ENCODE assay signal across 7 mouse cellular contexts in the genomic region with DNA sequence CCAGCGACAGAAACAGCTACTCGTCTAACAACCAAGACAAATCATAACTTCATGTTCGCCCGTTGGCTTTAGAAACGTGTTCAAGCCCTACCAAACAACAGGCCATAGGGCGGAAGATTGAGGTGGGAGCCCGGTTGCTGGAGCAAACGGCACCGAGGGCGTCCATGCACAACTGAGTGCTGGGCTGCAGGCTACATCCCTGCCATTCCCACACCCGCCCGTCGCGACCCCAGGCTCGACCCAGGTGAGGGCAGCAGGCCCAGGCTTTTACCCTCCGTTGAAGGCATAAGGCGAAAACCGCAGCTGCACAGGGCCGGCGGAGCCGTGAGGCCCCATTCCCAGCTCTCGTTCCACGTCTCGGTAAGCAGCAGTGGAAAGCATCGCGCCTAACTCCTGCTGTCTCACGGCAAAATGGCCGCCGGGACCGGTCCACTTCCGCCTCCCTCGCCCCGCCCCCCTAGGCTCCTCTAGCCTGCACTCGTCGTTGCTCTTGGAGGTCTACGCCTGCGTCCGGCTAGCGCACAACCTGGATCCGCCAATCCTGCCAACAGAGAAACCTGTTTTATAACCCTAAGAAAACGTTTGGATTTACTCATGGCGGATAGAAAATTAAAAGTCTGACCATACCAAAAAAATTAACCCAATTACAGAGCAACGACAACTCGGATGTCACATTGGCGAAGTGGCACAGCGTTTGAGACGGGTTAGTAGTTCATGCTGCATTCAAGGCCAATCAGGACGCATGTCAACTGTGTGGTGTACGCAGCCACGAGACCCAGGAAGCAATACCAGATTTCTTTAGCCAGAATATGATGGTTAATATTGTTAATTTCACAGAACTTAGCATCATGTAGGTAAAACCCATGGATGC. TPM values are rescaled to one million over a fixed set of nuclear protein-coding genes. Genes with fewer than 3 reads are reported as not detected.
DNase-seq lines count a peak whose midpoint lies in the region; ATAC-seq lines count a peak whose summit lies in the region.

No protein-coding gene starts in this region.

- under 1% methylated on average over 50 of the region's 50 CpGs for WGBS in intestine, embryonic 16.5 days
- WGBS in midbrain, embryonic 11.5 days, result under 1% methylated on average over 50 of the region's 50 CpGs

- peak; percentile 96 for DNase-seq in adrenal gland, adult 2 months
- peak; percentile 87 for DNase-seq in embryo, embryonic 11.5 days (ENCODE audit: low read depth, low spot score)
- peak; percentile 89 to 91 for DNase-seq in gastrocnemius, postnatal 36 days
- peak; percentile 95 to 96 for DNase-seq in left cerebral cortex, postnatal 36 days (ENCODE audit: low spot score in 2 of 2)
- DNase-seq in midbrain, embryonic 11.5 days (ENCODE audit: low spot score, missing footprints), result peak; percentile 98
- DNase-seq in skeletal muscle tissue, adult 2 months (ENCODE audit: low read depth, low spot score), result peak; percentile 87

- H3K36me3 ChIP-seq in intestine, embryonic 16.5 days (ENCODE audit: control insufficient read depth, insufficient read depth, low read length), result no peaks in the 10 kb centered on the region
- H3K36me3 ChIP-seq in midbrain, embryonic 11.5 days (ENCODE audit: control insufficient read depth, insufficient read depth, low read length), result peaks cover under 1% of the 10 kb centered on the region; the same call in 1 of the 2 replicates

- peak overlapping the region; percentile 97 for H3K27ac ChIP-seq in intestine, embryonic 16.5 days (ENCODE audit: low read length)
- H3K27ac ChIP-seq in midbrain, embryonic 11.5 days (ENCODE audit: low read depth, low read length), result peak overlapping the region; percentile 76

- peak overlapping the region; percentile 96 for H3K4me3 ChIP-seq in intestine, embryonic 16.5 days (ENCODE audit: low read length)
- H3K4me3 ChIP-seq in midbrain, embryonic 11.5 days (ENCODE audit: low read depth, low read length), result peak overlapping the region; percentile 73

- no peaks in the 10 kb centered on the region for H3K9me3 ChIP-seq in intestine, embryonic 16.5 days (ENCODE audit: control insufficient read depth, low read length)
- no peaks in the 10 kb centered on the region for H3K9me3 ChIP-seq in midbrain, embryonic 11.5 days (ENCODE audit: control insufficient read depth, low read length)

- ATAC-seq in intestine, embryonic 16.5 days, result peak; percentile 95
- peak; percentile 95 for ATAC-seq in midbrain, embryonic 11.5 days (ENCODE audit: low FRiP score)

- H3K27me3 ChIP-seq in intestine, embryonic 16.5 days (replicated peaks; ENCODE audit: control insufficient read depth, insufficient read depth, low read length), result no peaks in the 10 kb centered on the region
- no peaks in the 10 kb centered on the region for H3K27me3 ChIP-seq in midbrain, embryonic 11.5 days (ENCODE audit: control insufficient read depth, insufficient read depth, low read length)

- intact Hi-C loops in gastrocnemius, postnatal 36 days (cut with DNase I), result no loop called here
- intact Hi-C loops in left cerebral cortex, postnatal 36 days (cut with DNase I), result no loop called here

- H3K9ac ChIP-seq in intestine, embryonic 16.5 days (ENCODE audit: low read depth, low read length), result peak overlapping the region; percentile 94
- peak overlapping the region; percentile 77 for H3K9ac ChIP-seq in midbrain, embryonic 11.5 days (ENCODE audit: low read length)

- H3K4me1 ChIP-seq in intestine, embryonic 16.5 days (ENCODE audit: control insufficient read depth, insufficient read depth, low read length), result peaks cover 27% of the 10 kb centered on the region
- H3K4me1 ChIP-seq in midbrain, embryonic 11.5 days (ENCODE audit: control insufficient read depth, insufficient read depth, low read length), result peaks cover 15% of the 10 kb centered on the region

- H3K4me2 ChIP-seq in intestine, embryonic 16.5 days (ENCODE audit: low read depth, low read length), result peak overlapping the region; percentile 80
- peak overlapping the region; percentile 92 for H3K4me2 ChIP-seq in midbrain, embryonic 11.5 days

RNA-seq across cellular contexts. Expression of a gene that starts 1.4 kb away (rescaled TPM):
- total RNA-seq in adrenal gland, adult 2 months (2021), result 100 to 1,000 TPM; 156 to 176 TPM
- polyA plus RNA-seq in adrenal gland, adult 2 months (2012; rRNA removed), result 26.0 and 29.3 TPM in 2 replicates
- total RNA-seq in gastrocnemius, postnatal 36 days (2021), result 100 to 1,000 TPM in 1 of 2 experiments, 10 to 100 TPM in 1; 85.0 to 103 TPM
- polyA plus RNA-seq in intestine, embryonic 16.5 days (2015; fragmentation: Nextera tagmentation; extraction: Ambion mirVana), result 238 and 252 TPM in 2 replicates
- 100 to 1,000 TPM; 122 to 128 TPM for total RNA-seq in left cerebral cortex, postnatal 36 days (2021)
- 278 and 283 TPM in 2 replicates for polyA plus RNA-seq in midbrain, embryonic 11.5 days (2014; fragmentation: Nextera tagmentation; extraction: Ambion mirVana)

RNA-seq across cellular contexts. Expression of a gene that starts 1.6 kb away (rescaled TPM):
- total RNA-seq in adrenal gland, adult 2 months (2021), result 10 to 100 TPM; 23.0 to 33.0 TPM
- 28.5 and 32.9 TPM in 2 replicates for polyA plus RNA-seq in adrenal gland, adult 2 months (2012; rRNA removed)
- 1 to 10 TPM; 5.9 to 8.2 TPM for total RNA-seq in gastrocnemius, postnatal 36 days (2021)
- 32.9 and 33.6 TPM in 2 replicates for polyA plus RNA-seq in intestine, embryonic 16.5 days (2015; fragmentation: Nextera tagmentation; extraction: Ambion mirVana)
- 10 to 100 TPM; 25.1 to 32.1 TPM for total RNA-seq in left cerebral cortex, postnatal 36 days (2021)
- 77.2 and 85.5 TPM in 2 replicates for polyA plus RNA-seq in midbrain, embryonic 11.5 days (2014; fragmentation: Nextera tagmentation; extraction: Ambion mirVana)

RNA-seq across cellular contexts. Expression of a gene that starts 29.0 kb away (rescaled TPM):
- 10 to 100 TPM; 26.4 to 28.3 TPM for total RNA-seq in adrenal gland, adult 2 months (2021)
- 48.7 and 61.9 TPM in 2 replicates for polyA plus RNA-seq in adrenal gland, adult 2 months (2012; rRNA removed)
- 10 to 100 TPM; 13.9 to 20.1 TPM for total RNA-seq in gastrocnemius, postnatal 36 days (2021)
- polyA plus RNA-seq in intestine, embryonic 16.5 days (2015; fragmentation: Nextera tagmentation; extraction: Ambion mirVana), result 48.1 and 48.9 TPM in 2 replicates
- 10 to 100 TPM; 14.2 to 19.3 TPM for total RNA-seq in left cerebral cortex, postnatal 36 days (2021)
- 65.8 and 71.9 TPM in 2 replicates for polyA plus RNA-seq in midbrain, embryonic 11.5 days (2014; fragmentation: Nextera tagmentation; extraction: Ambion mirVana)

Comparison
In these comparisons a context has a peak if more than half of its experiments do, and no peak if none do; other contexts are left out.
1. Peak in every context shown above with its lines: DNase-seq, ATAC-seq, H3K4me3 ChIP-seq and H3K27ac ChIP-seq.